Mouse (Mus musculus) CD4-positive naive resting alpha-beta T cell, adult 76 days (primary cell): ENCODE results near the gene Car5b. TPM values are rescaled to one million over a fixed set of nuclear protein-coding genes. Genes with fewer than 3 reads are reported as not detected.

ENCODE experiments used
- total RNA-seq: library from RNA; stranded (reverse); gene quantifications from one replicate; pipeline ENCODE4 v1.2.4, GENCODE M21; 2023

Gene Car5b
- total RNA-seq: not detected

DNA sequence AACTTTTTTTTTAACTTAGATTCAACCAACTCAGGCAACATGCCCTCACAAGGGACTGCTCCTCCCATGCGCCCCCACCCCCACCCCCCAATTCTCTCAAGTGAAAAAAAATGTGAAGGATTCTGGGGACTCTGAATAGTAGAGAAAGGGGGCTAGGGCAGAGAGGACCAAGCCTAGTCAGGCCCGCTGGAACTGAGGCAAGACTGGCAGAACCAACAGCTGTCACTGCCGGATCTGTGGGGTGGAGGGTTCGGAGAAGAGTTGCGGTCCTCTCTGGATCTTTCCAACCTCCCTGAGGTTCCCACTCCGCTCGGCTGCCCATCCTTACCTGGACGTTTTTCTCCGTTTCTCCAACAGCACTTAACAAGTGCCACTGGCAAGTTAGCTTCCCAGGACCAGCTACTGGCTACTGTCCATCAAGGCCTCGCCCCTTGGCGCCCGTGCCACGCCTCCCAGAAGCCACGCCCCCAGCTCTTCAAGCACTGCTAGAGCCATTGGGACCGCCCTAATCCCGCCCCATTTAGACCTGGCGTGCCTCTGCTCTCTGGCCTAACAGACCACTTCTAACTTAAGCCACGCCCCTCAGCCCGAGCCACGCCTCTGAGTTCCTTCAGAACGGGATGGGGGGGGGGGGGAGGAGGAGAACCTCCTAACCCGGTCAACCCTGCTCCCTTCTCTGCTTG, at the start of gene Car5b:
Car5b (minus strand) TSS at position 391 of the 683 bp plus-strand sequence.

DNA sequence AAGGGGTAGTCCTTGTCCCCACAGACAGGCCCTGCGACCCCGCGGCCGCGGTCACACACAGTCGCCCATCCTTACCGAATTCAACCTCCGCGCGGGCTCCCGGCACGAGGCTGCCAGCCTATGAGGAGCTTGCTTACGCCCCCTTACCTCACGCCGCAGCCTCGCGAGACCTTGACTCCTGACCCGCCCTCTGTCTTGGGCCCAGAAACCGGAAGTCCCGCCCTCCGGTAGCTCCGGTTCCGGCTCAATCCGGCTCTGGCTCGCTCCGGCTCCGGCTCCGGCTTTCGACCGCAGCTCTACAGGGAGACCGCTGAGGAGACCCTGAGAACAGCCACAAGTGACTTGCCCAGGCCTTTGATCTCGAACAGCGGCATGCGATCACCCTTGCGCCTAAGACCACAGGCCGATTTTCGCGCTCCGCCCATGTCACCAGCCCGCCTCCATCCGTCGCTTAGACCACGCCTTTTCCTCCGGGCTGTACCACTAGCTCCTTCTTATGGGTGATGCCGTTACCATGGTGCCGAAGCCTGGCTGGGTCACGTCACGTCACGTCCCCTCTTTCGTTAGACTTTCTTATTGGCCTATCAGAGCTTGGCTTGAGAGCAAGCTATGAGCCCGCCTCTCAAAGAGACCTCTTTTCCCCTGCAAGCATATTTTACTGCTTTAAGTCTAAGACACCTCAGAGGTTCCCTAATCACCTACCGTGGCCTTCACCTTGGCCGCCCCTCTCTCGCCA, 48.4 kb upstream of the Car5b start, which contains the start of gene Siah1b:
Siah1b (minus strand) TSS at position 454 of the 736 bp plus-strand sequence.

DNA sequence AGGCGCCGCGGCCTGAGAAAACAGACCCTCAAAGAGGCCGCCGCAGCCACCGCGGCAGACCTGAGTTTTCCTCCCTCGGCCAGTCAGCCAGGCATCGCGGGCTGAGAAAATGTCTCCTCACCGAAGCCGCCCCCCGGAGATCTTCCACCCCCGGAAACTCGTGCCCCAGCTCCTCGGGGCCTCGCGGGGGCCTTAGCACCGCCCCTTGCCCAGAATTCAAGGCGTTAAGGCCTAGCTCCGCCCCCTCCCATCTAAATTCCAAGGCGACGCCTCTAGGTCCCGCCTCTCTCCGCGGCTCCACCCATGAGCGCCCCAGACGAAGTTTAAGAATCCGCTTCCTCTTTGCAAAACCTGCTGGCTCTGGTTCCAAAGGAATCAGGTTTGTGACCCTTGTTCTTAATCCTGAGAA, 69.3 kb downstream of the Car5b start, which contains the start of gene Zrsr2:
Zrsr2 (minus strand) TSS at position 195 of the 409 bp plus-strand sequence.

Other genes with a start within 250 kb of the Car5b start
- gene Ap1s2, start 119.0 kb downstream of the Car5b start, total RNA-seq: 13.7 TPM
- gene Zrsr2, start 69.3 kb downstream of the Car5b start, total RNA-seq: 94.3 TPM
- 7.8 TPM for gene Siah1b, start 48.5 kb upstream of the Car5b start, total RNA-seq
- gene Cltrn, start 60.8 kb upstream of the Car5b start, total RNA-seq: not detected
- gene Ace2, start 111.3 kb upstream of the Car5b start, total RNA-seq: not detected
- gene Bmx, start 230.2 kb upstream of the Car5b start, total RNA-seq: not detected
- gene Pir, start 241.4 kb upstream of the Car5b start, total RNA-seq: not detected